Mouse (Mus musculus) megakaryocyte progenitor cell, adult 5-6 weeks (primary cell): ENCODE measurements at regions not wholly inside any gene's neighbourhood (a gene's known extent, or its start where the extent isn't known, plus 50 kb on each side); places are given as distances from the start of the nearest gene placed in this dataset.

Experiments
- ATAC-seq: replicated peaks from 2 replicates; pipeline ENCODE4 v1.8.0; 2016; ENCODE audit warnings: mild to moderate bottlenecking, moderate TSS enrichment, inconsistent platforms; ENCODE audit not compliant: poor library complexity

DNA sequence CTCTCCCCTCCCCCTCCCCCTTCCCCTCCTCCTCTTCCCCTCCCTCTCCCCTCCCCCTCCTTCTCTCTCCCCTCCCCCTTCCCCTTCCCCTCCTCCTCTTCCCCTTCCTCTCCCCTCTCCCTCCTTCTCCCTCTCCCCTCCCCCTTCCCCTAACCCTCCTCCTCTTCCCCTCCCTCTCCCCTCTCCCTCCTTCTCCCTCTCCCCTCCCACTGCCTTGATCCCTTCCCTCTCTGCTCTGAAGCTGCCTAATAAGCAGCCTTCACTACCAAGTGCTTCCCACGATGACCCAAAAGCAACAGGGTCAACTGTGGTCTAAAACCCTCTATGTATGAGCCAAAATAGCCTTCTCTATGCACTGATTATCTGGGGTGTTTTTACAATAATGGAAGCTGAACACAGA, 96.4 kb upstream of the Noct start:
- ATAC-seq, result no peak

DNA sequence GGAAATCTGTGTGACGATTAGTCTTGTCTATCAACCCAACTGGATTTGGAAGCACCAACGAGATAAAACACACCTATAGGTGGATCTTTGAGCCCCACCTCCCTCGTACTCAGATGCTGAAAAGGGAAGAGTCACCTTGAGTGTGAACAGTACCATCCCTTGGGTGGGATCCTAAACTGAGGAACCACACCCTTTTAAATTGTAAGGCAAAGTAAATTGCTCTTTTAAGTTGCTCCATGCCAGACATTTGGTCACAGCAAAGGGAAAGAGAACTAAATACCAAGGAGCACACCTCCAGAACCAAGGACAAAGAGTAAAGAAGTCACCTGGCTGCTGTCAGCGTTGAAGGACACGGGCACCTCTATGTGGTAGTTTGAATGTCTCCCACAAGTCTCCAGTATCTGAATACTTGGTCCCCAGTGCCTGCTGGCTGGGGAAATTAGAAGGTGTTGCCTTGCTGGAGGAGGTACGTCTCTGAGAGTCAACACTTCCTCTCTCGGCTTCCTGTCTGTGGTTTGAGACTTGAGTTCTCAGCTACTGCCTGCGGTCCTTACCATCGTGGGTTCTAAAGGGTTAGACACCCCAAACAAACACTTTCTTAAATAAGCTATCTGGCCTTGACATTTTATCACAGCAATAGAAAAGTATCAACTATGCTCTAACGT, 95.6 kb upstream of the Noct start:
- ATAC-seq, result peak; percentile 97

DNA sequence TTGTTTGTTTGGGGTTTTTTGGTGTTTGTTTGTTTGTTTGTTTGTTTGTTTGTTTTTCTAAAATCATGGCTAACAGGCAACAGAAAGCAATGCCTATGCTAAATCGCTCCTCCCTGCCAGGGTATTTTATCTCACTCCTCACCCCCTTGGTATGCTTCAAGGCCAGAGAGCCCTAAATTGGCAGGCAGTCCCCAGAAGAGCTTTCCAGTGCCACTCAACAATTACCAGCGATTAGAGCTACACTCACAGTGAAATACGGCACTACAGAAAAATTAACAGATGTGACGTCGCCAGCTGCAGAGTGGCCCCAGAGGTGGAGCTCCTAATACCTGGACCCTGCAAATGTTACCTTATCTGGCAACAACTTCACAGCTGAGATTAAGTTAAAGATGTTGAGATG, 93.5 kb upstream of the Noct start:
- ATAC-seq, result no peak

DNA sequence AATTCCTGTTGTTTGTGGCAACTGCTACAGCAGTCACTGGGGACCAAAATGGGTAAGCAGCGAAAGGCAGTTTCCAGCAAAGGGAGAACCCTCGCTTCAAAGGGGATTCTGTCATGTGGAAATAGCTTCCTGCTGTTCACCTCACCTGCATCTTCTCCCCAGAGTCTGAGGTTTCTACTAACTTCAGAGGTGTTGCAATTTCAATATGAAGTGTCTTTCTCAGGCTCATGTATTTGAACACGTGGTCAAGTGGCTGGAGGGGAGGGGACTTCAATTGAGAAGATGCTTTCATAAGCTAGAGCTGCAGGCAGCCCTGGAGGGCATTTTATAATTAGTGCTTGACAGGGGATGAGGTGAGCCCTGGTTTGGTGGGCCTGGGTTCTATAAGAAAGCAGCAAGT, 92.9 kb upstream of the Noct start:
- no peak for ATAC-seq

DNA sequence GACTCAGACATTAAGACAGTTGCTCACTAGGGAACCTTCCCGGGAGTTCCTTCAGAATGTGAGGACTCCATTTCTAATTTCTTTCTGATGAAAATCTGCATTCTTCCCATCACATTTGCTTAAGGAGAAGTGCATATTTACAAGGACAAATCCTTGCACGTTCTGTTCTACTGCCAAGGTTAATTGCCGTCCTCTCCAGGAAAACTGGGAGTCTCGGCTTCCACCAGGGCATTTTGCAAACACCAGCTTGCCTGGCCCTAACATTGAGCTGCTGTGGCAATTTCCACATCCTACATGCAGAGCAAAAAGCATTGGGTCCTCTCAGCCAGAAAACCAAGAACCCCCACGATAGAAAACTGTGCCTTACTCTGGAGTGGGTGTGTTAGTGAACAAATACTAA, 91.5 kb upstream of the Noct start:
- no peak for ATAC-seq

DNA sequence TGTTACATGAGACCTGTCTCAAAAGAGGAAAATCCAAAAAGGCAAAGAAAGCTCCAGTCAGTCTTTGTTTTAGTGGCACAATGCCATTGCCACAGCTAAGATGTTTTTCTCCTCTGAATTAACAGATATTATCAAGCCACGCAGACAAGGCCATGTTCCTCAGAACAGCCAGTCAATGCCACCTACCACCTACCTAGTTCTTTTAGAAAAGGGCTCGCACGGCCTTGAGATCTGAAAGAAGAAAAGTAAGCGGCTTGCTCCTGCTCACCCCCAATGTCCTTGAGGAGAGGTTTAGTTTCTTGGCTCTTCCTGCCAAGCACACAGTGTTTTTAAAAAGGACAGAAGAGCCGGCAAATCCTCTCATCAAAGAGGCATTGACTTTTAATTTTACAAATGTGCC, 88.7 kb upstream of the Noct start:
- ATAC-seq, result no peak

DNA sequence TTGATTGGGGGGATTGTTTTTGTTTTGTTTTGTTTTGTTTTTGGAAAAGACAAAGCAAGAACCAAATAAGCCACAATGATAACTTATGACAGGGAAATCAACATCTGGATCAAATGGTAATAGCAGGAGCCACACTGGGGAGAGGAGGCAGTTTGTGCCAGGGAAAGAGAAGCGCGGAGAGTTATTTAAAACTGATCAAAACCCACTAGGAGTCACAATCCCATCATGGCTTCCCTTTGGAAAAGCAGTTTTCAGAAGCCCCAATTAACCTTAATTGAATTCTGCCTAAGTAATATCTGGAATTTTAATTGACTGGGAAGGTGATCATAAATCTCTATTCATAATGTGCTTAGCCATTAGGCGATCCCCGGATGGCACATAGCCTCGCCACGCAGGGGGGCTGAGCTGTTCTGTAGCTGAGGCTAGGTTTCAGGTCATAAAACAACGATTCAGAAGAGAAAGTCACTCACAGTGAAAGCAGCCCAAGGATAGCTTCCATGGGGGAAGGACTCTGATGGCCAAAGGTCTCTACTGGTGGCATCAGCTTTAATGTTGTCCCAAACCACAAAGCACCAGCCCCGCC, 86.4 kb upstream of the Noct start:
- no peak for ATAC-seq

DNA sequence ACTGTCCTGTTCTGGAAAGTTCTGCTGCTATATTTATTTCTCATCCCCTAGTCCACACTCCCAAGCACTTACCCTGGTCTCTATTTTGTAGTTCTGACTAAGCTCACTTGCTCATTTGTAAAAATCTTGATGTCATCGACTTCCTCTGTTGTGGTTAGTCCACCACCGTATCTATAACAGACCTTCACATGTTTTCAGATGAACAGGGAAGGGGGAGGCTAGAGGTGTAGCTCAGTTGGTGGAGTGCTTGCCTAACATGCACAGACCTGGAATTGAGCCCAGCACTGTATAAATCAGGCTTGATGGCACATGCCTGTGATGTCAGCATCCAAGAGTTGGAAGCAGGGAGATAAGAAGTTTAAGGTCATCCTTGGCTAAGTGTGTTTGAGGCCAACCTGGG, 78.3 kb upstream of the Noct start:
- ATAC-seq, result peak; percentile 90

DNA sequence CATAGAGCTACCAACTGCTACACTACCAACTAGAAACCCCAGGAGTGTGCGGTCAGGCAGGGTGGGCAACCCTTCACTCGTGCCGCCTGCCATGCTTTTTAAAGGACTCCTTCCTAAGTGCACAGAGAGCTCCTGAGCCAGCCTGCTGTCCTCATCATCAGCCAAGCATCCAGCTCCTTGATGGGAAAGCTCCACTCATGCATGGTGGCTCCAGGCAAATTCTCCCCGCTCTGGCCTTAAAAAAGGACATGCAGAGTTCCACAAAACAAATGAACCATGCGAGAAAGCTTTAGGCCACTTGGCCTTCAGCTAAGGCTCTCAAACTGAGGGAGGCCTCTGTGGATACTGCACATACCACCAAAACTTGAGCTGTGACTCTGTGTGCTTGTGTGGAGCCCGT, 74.2 kb upstream of the Noct start:
- ATAC-seq, result no peak

DNA sequence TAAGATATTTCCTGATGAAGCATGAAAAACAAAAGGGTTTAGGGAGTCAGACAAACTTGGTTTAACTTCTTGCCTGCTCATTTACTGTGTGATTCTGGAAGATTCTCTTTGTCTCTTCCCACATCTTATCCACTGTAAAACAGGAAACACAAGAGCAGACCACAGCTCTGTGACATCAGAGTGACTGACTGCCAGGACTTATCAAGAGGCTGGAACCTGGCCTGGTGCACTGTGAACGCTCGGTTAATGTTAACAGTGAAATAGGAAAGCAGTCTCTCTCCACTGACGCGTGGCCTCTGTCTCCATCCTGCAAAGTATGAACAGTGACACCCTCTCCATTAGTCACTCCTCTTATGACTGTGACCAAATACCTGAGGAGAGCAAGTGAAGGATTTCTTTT, 73.1 kb upstream of the Noct start:
- peak; percentile 91 for ATAC-seq

DNA sequence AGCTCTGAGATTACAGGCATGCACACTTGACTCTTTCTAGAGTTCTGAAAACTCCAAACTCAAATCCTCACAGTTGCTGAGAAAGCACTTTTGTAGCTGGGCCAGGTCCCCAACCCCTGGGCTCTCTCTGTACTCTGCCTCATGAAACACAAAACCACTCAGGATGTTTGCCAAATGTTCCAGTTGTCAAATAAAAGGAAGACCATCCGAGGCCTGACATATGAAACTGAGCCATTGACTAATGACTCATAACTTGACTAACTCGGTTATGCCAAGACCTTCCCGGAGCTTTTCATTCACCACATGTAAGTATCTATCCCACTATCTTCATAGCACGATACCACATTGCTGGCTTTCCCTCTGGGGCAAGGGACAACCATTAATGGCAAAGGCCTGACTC, 68.6 kb upstream of the Noct start:
- ATAC-seq, result no peak

DNA sequence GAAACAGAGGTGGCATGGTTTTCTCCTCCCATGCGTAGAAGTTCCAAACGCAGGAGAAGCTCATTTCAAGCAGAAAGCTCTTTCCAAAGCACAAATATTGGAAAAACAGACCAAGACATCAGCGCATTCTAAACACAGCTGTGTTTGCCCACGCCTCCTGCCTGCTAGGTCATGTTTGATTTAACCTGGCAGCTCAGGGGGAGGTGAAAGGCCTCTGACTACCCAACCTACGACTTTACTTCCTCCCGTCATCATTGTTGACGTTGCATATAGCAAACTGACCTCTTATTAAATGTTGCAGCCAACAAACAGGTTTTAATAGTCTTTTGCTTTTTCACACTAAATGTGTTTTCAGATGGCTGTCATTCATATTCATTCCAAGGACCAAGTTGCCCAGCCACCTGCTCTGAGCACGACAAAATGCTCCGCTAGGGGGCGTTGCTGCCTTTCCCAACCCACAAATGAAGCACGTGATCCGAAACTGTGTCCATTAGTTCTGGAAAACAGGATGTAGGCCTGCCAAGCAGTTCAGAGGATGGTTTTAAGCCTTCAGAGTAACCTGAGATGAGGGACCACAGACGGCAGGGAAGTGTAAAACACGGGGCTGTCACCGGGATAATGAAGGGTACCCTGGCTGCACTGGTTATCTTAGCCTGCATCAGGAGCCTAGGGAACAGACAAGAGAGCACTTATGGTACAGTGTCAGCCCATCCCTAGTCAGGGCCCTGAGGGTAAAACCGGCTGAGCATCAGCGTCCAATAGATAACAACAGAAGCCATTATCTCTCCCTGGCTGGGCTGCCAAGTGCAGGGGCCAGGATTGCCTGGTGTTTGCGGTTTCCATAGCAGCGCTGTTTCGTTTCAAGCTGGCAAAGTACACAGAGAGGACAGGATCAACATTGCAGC, 67.6 kb upstream of the Noct start:
- ATAC-seq, result peak; percentile 90

DNA sequence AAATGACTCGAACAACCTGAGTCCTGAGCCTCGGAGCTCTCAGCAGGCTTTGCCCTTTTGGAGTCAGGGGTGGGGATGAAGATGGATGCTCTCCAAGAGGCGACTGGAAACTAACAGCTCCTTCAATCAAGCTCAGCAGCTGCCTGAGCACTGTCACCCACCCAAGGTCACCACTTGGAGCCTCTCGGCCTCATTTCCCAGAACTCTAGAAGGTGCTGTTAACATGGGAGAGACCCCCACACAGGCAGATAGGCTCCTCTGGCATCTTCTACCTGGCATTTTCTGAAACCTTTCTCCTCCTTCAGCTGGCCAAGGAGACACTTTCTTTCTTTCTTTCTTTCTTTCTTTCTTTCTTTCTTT, 67.0 kb upstream of the Noct start:
- no peak for ATAC-seq

DNA sequence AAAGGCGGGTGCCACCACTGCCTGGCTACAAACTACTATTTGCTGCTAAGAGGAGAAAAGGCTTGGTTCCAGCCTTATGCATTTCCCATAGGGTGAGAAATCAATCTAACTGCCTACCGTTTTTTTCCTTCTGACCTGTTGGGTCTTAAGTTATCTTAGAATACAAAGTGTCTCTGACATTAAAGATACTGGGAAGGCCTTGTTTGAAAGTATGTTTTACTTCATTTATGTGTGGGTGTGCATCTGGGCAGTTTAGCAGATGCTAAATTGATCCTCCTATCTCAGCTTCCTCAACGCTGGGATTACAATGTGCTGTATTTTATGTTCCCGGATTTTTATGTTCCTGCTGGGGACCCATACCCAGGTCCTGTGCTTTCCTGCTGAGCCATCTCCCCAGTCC, 65.8 kb upstream of the Noct start:
- ATAC-seq, result no peak

DNA sequence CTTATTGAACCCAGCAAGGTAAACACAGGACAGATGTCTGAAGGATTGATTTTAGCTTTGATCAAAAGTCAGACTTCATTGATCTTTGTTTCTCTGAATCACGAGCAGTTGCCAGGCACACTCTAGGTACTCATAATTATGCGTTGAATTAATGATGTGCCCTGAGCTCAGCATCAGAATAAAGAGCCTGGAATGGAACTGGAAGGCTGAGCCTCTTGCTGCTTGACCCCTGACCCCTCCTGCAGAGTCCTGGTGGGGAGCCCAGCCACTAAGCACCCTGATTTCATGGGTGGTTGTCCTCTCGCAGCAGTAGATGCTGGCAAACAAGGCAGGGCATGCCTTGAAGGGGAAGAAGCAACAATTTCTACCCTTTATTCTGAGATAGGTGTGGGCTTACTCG, 64.9 kb upstream of the Noct start:
- ATAC-seq, result no peak

DNA sequence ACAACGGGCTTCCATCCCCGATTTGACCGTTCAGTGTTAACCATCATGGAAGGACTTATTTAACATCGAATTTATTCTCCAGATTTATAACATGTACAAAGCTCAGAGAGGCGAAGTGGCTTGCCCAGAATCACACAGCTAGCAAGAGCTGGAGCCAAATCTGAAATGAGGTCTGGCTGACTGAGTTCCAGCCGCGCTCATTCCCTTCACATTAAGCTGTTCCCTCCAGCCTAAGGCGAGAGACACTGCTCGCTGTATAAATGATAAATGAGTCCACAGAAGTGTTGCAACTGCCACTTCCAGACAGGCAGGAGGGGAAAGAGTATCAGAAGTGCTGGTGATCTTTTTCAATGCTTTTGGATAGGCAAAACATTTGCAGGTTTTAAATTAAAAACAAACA, 64.4 kb upstream of the Noct start:
- ATAC-seq, result no peak

DNA sequence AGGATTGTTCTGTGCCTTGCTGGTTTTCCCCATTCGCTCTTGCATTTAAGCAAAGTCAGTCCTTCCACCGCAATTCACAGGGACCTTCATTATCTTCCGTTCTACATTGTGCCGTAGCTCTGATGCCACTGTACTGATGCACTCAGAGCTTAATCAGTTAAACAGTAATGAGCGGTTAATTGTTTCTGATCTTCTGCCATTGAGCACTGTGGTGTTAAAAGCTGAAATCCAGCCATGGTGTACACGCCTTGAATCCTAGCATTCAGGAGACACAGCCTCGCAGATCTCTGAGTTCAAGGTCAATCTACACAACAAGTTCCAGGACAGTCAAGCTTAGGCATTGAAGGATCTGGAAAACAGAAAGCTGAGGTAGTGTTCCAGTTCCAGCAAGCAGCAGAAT, 63.6 kb upstream of the Noct start:
- no peak for ATAC-seq

DNA sequence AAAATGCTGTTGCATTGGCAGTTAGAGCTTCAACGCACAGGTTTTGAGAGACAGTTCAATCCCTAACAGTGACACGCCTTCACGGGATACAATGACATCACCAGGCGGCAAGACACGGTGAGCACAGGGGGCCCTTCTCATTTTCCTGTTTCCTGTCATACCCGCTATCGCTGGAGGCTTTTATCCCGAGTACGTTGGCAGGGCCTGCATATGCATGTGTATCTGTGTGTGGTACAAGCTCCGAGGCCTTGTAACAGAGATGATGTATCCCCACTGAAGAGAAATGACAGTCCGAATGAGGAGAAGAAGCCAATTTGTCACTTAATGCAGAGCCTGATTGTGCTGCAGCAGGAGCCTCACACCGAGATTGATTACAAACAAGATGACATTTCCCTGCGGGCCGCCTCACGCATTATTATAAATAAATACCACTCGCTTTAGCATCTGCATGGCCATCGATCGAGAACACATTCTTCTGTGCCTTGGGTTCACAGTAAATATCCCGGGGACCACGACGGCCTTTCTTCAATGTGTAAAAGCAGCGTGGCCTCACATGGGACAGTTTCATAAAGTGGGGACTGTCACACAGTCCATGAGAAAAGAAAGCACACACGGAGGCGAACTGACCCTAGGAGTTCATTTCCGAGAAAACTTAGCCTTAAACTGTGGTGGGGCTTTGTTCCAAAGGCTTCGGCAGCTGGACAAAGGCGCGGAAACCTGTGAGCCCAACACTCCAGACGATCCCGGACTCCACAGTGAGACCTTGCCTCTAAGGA, 54.9 kb upstream of the Noct start:
- no peak for ATAC-seq

DNA sequence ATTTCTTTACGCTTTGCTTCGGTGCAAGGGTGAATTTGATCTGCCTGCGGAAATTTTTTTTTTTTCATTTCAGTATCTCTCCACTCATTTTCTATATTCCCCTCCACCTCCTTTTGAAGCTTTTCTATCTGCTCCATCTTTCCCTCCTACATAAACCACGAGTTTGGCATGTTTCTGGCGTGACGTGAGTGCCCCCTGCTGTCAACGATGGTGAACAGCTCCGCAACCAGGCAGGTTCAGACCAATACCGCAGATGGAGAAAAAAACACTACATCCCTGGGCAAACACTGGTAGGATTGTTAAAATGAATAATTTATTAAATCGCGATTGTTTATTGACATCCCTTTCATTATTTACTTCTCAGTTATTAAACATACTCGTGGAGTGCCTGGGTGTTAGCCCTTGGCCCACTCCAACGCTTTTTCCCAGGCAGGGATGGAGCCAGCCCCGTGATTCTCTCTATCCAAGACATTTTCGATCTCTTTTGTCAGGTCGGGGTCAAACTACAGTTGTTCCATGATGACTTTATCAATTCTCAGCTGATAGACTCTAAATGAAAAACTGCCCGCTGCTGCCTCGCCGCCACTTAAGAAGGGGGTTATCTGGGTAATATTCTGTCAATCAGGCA, 53.9 kb upstream of the Noct start:
- ATAC-seq, result peak; percentile 99
